Mouse (Mus musculus): ENCODE results near the gene Col16a1. TPM values are rescaled to one million over a fixed set of nuclear protein-coding genes. Genes with fewer than 3 reads are reported as not detected.
A peak's percentile ranks its signal among the peaks of the same experiment; 100 is the strongest.

The Col16a1 gene
- polyA plus RNA-seq, 1 experiment from 2014 or later: 26.2 TPM

DNA sequence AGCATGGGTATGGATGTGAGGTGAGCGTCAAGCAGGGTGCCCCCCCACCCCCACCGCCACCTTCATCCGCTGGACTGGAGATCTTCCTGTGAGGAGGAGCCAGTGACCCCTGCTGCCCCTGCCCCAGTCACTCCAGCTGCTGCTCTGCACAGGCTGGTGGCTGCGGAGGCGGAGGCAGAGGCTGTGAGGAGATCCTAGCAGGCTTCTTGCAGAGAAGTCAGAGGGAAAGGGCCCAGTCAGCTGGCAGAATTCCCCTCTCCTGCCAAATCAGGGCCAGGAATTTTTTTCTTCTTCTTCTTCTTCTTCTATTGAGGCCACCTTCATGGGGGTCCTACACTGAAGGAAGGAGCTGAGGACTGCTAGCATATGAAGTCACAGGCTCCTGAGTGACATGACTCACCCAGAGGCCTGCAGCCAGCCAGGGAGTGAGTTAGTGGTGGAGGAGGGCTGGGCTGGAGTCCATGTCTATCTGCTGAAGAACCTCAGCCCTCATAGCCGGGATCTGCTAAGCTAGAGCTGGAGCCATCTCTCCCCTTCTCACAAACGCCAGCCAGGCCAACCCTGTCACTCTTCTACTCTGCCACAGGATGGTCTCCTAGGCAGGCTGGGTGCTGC is 36.8 kb downstream of the Col16a1 start:
- no peak for TF ChIP-seq EP300 (IDR thresholded peaks at IDR 0.05)
- TF ChIP-seq CTCF (IDR thresholded peaks at IDR 0.05): no peak
- Histone ChIP-seq H3K9ac (replicated peaks; ENCODE audit: low read depth) (no peak overlapping the region), H3K27ac (ENCODE audit: low read length) (no peak overlapping the region), H3K4me2 (replicated peaks; ENCODE audit: low read depth, low read length) (no peak overlapping the region), H3K9me3 (ENCODE audit: low read length) (no peaks in the 10 kb centered on the region), H3K4me1 (ENCODE audit: insufficient read depth, low read depth, low read length) (no peaks in the 10 kb centered on the region), H3K4me3 (ENCODE audit: low read depth, low read length) (no peak overlapping the region), H3K36me3 (ENCODE audit: insufficient read depth, low read length) (no peaks in the 10 kb centered on the region), H3K27me3 (replicated peaks; ENCODE audit: insufficient read depth, low read length) (0 out of 2 replicates have a peak, but pooled peaks cover 3% of the 10 kb centered on the region)
- peak; percentile 37; the same call in 1 of the 2 replicates for ATAC-seq
- WGBS: 50% methylated on average over 6 of the region's 7 CpGs
- DNase-seq (ENCODE audit: low spot score): peak; percentile 33

DNA sequence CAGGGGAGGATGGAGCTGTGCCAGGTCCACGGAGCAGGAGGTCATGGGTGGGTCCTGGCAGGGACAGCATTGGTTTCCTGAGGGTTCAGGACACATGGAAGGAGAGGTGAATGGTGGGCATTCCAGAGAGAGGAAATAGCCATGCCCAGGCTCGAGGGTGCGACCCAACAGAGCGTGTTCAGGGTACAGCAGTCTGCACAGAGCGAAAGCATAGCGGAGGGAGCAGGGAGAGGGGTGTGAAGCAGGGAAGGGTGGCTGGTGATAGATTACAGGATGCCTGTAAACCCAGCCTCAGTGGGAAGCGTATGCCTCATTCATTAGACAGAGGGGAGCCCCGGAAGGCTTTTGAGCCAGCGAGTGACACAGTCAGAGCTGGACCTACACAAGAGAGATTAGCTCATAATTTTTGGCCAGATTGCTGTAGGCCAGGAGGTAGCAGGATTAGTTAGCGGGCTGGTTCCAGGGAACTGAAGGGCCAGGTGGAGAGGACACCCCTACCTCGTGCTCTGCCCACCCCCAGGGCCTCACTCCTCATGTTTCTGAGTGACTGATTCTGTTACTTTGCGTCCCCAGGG is 37.7 kb downstream of the Col16a1 start:
- H3K4me3 ChIP-seq (ENCODE audit: low read depth, low read length): no peak overlapping the region
- ATAC-seq (no peak), DNase-seq (ENCODE audit: low spot score) (no peak)
- H3K4me2 ChIP-seq (replicated peaks; ENCODE audit: low read depth, low read length): no peak overlapping the region
- WGBS: 55% methylated on average over 12 of the region's 12 CpGs
- no peak for TF ChIP-seq EP300 (IDR thresholded peaks at IDR 0.05)
- TF ChIP-seq CTCF (IDR thresholded peaks at IDR 0.05): no peak
- no peak overlapping the region for H3K27ac ChIP-seq (ENCODE audit: low read length)
- no peak overlapping the region for H3K9ac ChIP-seq (replicated peaks; ENCODE audit: low read depth)
- no peaks in the 10 kb centered on the region for H3K36me3 ChIP-seq (ENCODE audit: insufficient read depth, low read length)
- no peaks in the 10 kb centered on the region for H3K9me3 ChIP-seq (ENCODE audit: low read length)
- no peaks in the 10 kb centered on the region for H3K4me1 ChIP-seq (ENCODE audit: insufficient read depth, low read depth, low read length)
- 0 out of 2 replicates have a peak, but pooled peaks cover 3% of the 10 kb centered on the region for H3K27me3 ChIP-seq (replicated peaks; ENCODE audit: insufficient read depth, low read length)

DNA sequence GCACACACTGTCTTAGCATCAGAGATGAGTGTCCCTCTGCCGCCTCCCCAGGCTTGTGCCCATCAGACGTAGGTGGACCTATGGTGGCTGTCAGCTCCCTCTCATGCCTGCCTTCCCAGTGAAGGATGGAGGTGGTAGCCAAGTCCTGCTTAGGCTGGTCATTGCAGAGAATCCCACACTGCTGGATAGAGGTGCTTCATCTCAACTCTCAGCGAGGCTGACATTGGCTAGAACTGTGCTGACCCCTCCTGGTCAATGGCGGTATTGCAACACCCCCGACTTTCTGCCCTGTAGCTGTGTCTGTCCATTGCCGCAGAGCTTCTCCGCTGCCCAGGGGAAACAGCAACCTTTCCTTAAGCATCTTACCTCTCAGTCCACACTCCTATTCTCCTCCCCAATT is 39.7 kb downstream of the Col16a1 start:
- TF ChIP-seq EP300 (IDR thresholded peaks at IDR 0.05): no peak
- TF ChIP-seq CTCF (IDR thresholded peaks at IDR 0.05): peak; percentile 100
- Histone ChIP-seq H3K27ac (ENCODE audit: low read length) (no peak overlapping the region), H3K4me1 (ENCODE audit: insufficient read depth, low read depth, low read length) (no peaks in the 10 kb centered on the region), H3K4me2 (replicated peaks; ENCODE audit: low read depth, low read length) (no peak overlapping the region), H3K27me3 (replicated peaks; ENCODE audit: insufficient read depth, low read length) (0 out of 2 replicates have a peak, but pooled peaks cover 3% of the 10 kb centered on the region), H3K9me3 (ENCODE audit: low read length) (no peaks in the 10 kb centered on the region), H3K4me3 (ENCODE audit: low read depth, low read length) (no peak overlapping the region), H3K36me3 (ENCODE audit: insufficient read depth, low read length) (no peaks in the 10 kb centered on the region), H3K9ac (replicated peaks; ENCODE audit: low read depth) (no peak overlapping the region)
- DNase-seq (ENCODE audit: low spot score) (peak; percentile 78), ATAC-seq (peak; percentile 56)
- WGBS: 10% methylated on average over 7 of the region's 7 CpGs

DNA sequence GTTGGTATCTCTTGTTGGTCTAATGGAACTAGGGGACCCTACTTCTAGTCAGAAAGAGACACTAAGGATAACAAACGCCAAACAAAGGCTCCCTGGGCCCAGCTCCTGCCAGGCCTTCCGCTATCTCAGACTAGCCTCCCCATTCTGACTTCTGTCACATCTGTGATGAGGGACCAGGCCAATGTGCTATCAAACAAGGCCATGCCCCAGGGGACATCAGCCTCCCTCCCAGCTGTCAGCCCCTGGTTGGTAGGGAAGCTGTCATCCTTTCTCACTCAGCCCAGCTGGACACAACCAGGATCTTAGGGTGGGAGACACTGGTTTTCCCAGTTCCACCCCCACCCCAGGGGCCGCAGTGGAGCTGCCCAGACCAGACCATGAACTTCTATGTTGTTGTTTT is 47.5 kb downstream of the Col16a1 start:
- DNase-seq (ENCODE audit: low spot score) (no peak), ATAC-seq (no peak)

DNA sequence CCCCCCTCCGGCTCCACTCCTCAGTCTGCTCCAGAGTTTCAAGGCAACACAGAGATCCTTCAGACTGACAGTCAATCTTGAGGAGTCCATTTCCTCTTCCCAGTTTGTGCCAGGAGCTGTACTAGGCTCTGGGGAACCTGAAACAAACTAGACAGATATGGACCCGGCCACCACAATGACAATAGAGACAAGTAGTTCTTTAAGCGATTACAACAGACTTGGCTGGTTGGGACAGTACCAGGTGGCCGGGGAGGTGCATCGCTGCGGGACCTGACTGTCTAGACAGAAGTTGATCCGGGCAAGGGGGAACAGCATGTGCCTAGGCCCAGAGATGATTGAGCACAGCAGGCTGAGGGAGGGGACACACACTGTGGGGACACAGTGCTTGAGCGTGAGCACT is 53.5 kb downstream of the Col16a1 start:
- no peak overlapping the region for H3K4me2 ChIP-seq (replicated peaks; ENCODE audit: low read depth, low read length)
- no peak overlapping the region for H3K4me3 ChIP-seq (ENCODE audit: low read depth, low read length)
- no peaks in the 10 kb centered on the region for H3K9me3 ChIP-seq (ENCODE audit: low read length)
- H3K27me3 ChIP-seq (replicated peaks; ENCODE audit: insufficient read depth, low read length): no peaks in the 10 kb centered on the region
- peaks cover 10% of the 10 kb centered on the region; the same call in 1 of the 2 replicates for H3K4me1 ChIP-seq (ENCODE audit: insufficient read depth, low read depth, low read length)
- ATAC-seq (peak; percentile 8), DNase-seq (ENCODE audit: low spot score) (peak; percentile 62)
- H3K27ac ChIP-seq (ENCODE audit: low read length): peak overlapping the region; percentile 84
- no peak overlapping the region for H3K9ac ChIP-seq (replicated peaks; ENCODE audit: low read depth)
- H3K36me3 ChIP-seq (ENCODE audit: insufficient read depth, low read length): no peaks in the 10 kb centered on the region
- TF ChIP-seq CTCF (IDR thresholded peaks at IDR 0.05): no peak
- no peak for TF ChIP-seq EP300 (IDR thresholded peaks at IDR 0.05)
- WGBS: 25% methylated on average over 8 of the region's 8 CpGs

More for the DNA sequence above, 47.5 kb downstream of the Col16a1 start:
- Histone ChIP-seq H3K27me3 (replicated peaks; ENCODE audit: insufficient read depth, low read length) (no peaks in the 10 kb centered on the region), H3K36me3 (ENCODE audit: insufficient read depth, low read length) (no peaks in the 10 kb centered on the region), H3K9me3 (ENCODE audit: low read length) (no peaks in the 10 kb centered on the region), H3K4me2 (replicated peaks; ENCODE audit: low read depth, low read length) (no peak overlapping the region), H3K27ac (ENCODE audit: low read length) (no peak overlapping the region), H3K4me3 (ENCODE audit: low read depth, low read length) (no peak overlapping the region), H3K9ac (replicated peaks; ENCODE audit: low read depth) (no peak overlapping the region), H3K4me1 (ENCODE audit: insufficient read depth, low read depth, low read length) (peaks cover under 1% of the 10 kb centered on the region; the same call in 1 of the 2 replicates)
- TF ChIP-seq EP300 (IDR thresholded peaks at IDR 0.05) (no peak), CTCF (IDR thresholded peaks at IDR 0.05) (no peak)
- WGBS: 61% methylated on average over 3 of the region's 3 CpGs

DNA sequence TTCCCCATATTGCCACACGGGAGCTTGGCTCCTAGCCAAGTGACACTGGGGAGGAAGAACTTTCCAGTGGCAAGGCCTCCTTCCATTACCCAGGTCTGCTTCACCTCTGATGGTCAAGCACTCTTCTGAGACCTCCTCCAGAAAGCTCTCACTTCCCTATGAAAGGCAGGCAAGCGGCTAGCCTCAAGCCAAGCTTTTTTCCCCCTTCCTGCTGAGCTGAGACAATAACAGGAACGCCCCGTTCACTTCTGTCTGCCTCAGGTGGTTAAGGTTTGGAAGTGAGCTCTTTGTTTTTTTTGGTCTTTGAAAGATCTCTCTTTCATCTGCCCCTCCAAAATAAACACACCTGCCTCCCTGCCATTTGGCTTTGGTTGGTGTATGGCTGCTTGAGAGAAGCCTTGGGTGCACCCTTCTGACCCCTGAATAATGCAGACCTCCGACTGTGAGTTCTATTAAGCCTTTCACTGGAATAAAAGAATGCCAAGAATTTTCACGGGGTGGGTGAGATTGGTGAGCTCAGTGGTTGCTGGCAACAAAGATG is 54.5 kb downstream of the Col16a1 start, which contains the start of gene Pef1:
Gene Pef1 (plus strand): TSS at position 448 of the 541 bp plus-strand sequence.
- peak within 1 kb of the TSS; percentile 84 for H3K27ac ChIP-seq (ENCODE audit: low read length)
- no peaks in the 10 kb centered on the region for H3K9me3 ChIP-seq (ENCODE audit: low read length)
- DNase-seq (ENCODE audit: low spot score) (peak; percentile 83), ATAC-seq (peak; percentile 61)
- no peak within 1 kb of the TSS for H3K4me2 ChIP-seq (replicated peaks; ENCODE audit: low read depth, low read length)
- peaks cover 13% of the 10 kb centered on the region; the same call in 1 of the 2 replicates for H3K4me1 ChIP-seq (ENCODE audit: insufficient read depth, low read depth, low read length)
- no peaks in the 10 kb centered on the region for H3K36me3 ChIP-seq (ENCODE audit: insufficient read depth, low read length)
- TF ChIP-seq EP300 (IDR thresholded peaks at IDR 0.05) (peak; percentile 80), CTCF (IDR thresholded peaks at IDR 0.05) (no peak)
- no peaks in the 10 kb centered on the region for H3K27me3 ChIP-seq (replicated peaks; ENCODE audit: insufficient read depth, low read length)
- no peak within 1 kb of the TSS for H3K4me3 ChIP-seq (ENCODE audit: low read depth, low read length)
- H3K9ac ChIP-seq (replicated peaks; ENCODE audit: low read depth): no peak within 1 kb of the TSS
- 7% methylated on average over 6 of the region's 6 CpGs for WGBS

All from lung, postnatal 0 days (tissue).